Mouse (Mus musculus): ENCODE measurements around the gene Pclo.

DNA sequence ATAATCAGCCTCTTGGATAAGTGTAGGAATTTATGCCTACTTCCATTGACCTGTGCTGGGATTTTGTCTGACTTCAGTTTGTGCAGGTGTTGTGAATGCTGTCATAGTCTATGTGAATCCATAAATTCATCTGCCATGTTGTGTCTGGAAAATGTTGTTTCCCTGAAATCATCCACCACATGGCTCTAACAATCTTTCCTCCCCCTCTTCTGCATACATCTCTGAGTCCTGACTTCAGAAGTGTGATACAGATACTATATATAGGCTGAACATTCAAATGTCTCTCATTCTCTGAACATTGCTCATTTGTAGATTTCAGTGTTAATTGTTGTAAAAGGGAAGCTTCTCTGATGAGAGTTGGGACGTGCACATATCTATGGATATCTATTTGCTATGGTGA, 147.5 kb downstream of the Pclo start:
- no peak for TF ChIP-seq CTCF (conservative IDR thresholded peaks at IDR 0.05; ENCODE audit: insufficient read depth, insufficient read length, low read depth, low read length)
- no peak for TF ChIP-seq POLR2A (IDR thresholded peaks at IDR 0.05; ENCODE audit: low read depth, low read length)
